Mouse (Mus musculus) kidney, postnatal 0 days (tissue): ENCODE measurements around the gene Dop1b. TPM values are rescaled to one million over a fixed set of nuclear protein-coding genes. Genes with fewer than 3 reads are reported as not detected.

Experiments used
- ATAC-seq: fragments of 200-750 bp; cut with Nextera tagmentation; replicated peaks from 2 replicates; pipeline ENCODE4 v1.8.0; 2017; ENCODE audit warnings: low read depth, moderate number of reproducible peaks, moderate TSS enrichment, moderate library complexity; ENCODE audit not compliant: low FRiP score
- DNase-seq: peaks from one replicate; pipeline ENCODE4 v3.0.0-alpha.2; 2016; ENCODE audit warnings: low spot score
- H3K27ac ChIP-seq: fragments of 300-500 bp; sonication (generic); 2 replicates; pipeline ENCODE4 v1.5.1; 2014; ENCODE audit warnings: mild to moderate bottlenecking
- H3K27me3 ChIP-seq: fragments of 300-500 bp; sonication (generic); 2 replicates; pipeline ENCODE4 v1.6.1; 2014; ENCODE audit warnings: low read length, mixed read lengths; ENCODE audit not compliant: insufficient read depth
- H3K36me3 ChIP-seq: fragments of 300-500 bp; sonication (generic); 2 replicates; pipeline ENCODE4 v1.6.1; 2014; ENCODE audit warnings: low read length, mixed read lengths; ENCODE audit not compliant: insufficient read depth
- H3K4me1 ChIP-seq: fragments of 300-500 bp; sonication (generic); replicated peaks from 2 replicates; pipeline ENCODE4 v1.6.1; 2014; ENCODE audit warnings: antibody characterized with exemption, low read length, mixed read lengths; ENCODE audit not compliant: insufficient read depth
- H3K4me2 ChIP-seq: fragments of 300-500 bp; sonication (generic); 2 replicates; pipeline ENCODE4 v1.6.1; 2014; ENCODE audit warnings: mild to moderate bottlenecking, low read length, moderate library complexity, mixed read lengths
- H3K4me3 ChIP-seq: fragments of 300-500 bp; sonication (generic); replicated peaks from 2 replicates; pipeline ENCODE4 v1.5.1; 2014; ENCODE audit warnings: low read depth, low read length
- H3K9ac ChIP-seq: fragments of 300-500 bp; sonication (generic); 2 replicates; pipeline ENCODE4 v1.6.1; 2014; ENCODE audit warnings: low read depth, low read length
- H3K9me3 ChIP-seq: fragments of 300-500 bp; sonication (generic); replicated peaks from 2 replicates; pipeline ENCODE4 v1.6.1; 2016; ENCODE audit warnings: low read length, inconsistent platforms, mixed read lengths
- CTCF ChIP-seq: IDR thresholded peaks from 2 replicates; pipeline ENCODE4 v1.5.1; 2016; ENCODE audit warnings: antibody characterized with exemption, low read depth, mild to moderate bottlenecking, moderate library complexity
- WGBS: fragments of 180-500 bp; shearing (Covaris S2); extraction: QIAGEN DNeasy Blood & Tissue Kit; methylation state at CpG from one replicate; pipeline ENCODE4 v1.1.7; 2014; 5-methylcytosine and 5-hydroxymethylcytosine counted together
- polyA plus RNA-seq: library from polyadenylated mRNA; unstranded; fragments of >200 nt; fragmentation: Nextera tagmentation; extraction: Ambion mirVana; gene quantifications from 2 replicates; pipeline ENCODE4 v1.2.1, GENCODE M21; 2015

The Dop1b gene
- polyA plus RNA-seq, 1 experiment from 2014 or later, result 22.5 TPM

GRCm38 (mm10) chr16:93799936-93800335, 88.2 kb downstream of the Dop1b start:
- Histone ChIP-seq H3K4me1 (no peaks in the 10 kb centered on the region), H3K27ac (no peak overlapping the region), H3K27me3 (no peaks in the 10 kb centered on the region), H3K9me3 (no peaks in the 10 kb centered on the region), H3K36me3 (peaks cover 4% of the 10 kb centered on the region; the same call in 1 of the 2 replicates), H3K4me2 (no peak overlapping the region), H3K9ac (no peak overlapping the region), H3K4me3 (no peak overlapping the region)
- WGBS, result 95% methylated on average over 16 of the region's 16 CpGs
- DNase-seq (no peak), ATAC-seq (no peak)
- TF ChIP-seq CTCF, result no peak

DNA sequence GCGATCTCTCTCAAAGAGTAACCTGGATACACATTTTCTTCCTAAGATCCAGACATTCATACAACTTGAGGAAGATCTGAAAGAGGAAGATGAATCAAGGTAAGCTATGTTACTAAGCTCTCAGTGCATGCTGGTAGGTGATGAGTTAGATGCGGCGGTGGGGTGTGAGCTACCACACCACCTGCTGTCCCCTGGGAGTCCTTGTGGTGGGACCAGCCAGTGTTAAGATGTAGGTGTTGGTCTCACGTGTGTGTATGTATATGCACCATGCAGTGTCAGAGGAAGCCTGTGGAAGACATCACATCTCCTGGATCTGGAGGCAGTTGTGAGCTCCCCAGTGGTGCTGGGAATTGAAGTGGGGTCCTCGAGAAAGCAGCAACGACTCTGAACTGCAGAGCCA, 95.5 kb downstream of the Dop1b start:
- Histone ChIP-seq H3K4me1 (peaks cover 16% of the 10 kb centered on the region; the same call in 1 of the 2 replicates), H3K36me3 (0 out of 2 replicates have a peak, but pooled peaks cover 8% of the 10 kb centered on the region), H3K27ac (no peak overlapping the region), H3K4me2 (no peak overlapping the region), H3K27me3 (no peaks in the 10 kb centered on the region), H3K9ac (no peak overlapping the region), H3K4me3 (no peak overlapping the region), H3K9me3 (no peaks in the 10 kb centered on the region)
- DNase-seq (no peak), ATAC-seq (no peak)
- TF ChIP-seq CTCF, result no peak
- 90% methylated on average over 6 of the region's 6 CpGs for WGBS

DNA sequence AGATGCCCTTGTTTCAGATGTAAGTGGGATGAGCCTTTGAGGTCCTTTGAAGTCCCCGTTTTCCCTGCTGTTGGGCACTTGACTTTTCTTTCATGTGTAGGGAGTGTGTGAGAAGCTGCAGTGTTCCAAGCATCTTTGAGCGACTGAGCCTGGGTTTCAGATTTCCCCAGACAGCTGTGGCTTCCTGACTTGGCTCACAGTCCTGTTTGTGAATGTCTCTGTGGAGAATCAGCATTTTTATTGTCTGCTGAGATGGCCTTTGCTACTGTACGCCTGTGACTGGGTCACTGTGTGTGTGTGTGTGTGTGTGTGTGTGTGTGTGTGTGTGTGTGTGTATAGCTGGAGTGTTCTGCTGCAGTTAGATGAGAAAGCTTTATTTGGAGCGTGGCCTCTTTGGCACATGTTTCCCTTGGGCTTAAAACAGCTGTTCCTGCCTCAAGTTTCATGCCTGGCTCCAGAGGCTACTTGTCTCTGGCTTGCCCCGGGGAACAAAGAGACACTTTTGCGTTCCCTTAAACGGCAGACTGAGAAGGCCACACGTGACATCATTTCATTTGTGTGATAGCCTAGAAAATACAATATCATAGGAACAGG, 96.4 kb downstream of the Dop1b start:
- ATAC-seq (no peak; the same call in 1 of the 2 replicates), DNase-seq (peak; percentile 92)
- H3K36me3 ChIP-seq, result 0 out of 2 replicates have a peak, but pooled peaks cover 12% of the 10 kb centered on the region
- H3K27me3 ChIP-seq, result no peaks in the 10 kb centered on the region
- no peak overlapping the region for H3K9ac ChIP-seq
- TF ChIP-seq CTCF, result no peak
- H3K9me3 ChIP-seq, result no peaks in the 10 kb centered on the region
- 10% methylated on average over 8 of the region's 8 CpGs for WGBS
- peaks cover 16% of the 10 kb centered on the region; the same call in 1 of the 2 replicates for H3K4me1 ChIP-seq
- no peak overlapping the region for H3K4me2 ChIP-seq
- no peak overlapping the region for H3K4me3 ChIP-seq
- H3K27ac ChIP-seq, result peak overlapping the region; percentile 14; the same call in 1 of the 2 replicates

GRCm38 (mm10) chr16:93815856-93816736, 104.4 kb downstream of the Dop1b start:
- no peaks in the 10 kb centered on the region for H3K9me3 ChIP-seq
- H3K4me2 ChIP-seq, result no peak overlapping the region
- H3K4me3 ChIP-seq, result no peak overlapping the region
- H3K36me3 ChIP-seq, result 0 out of 2 replicates have a peak, but pooled peaks cover 5% of the 10 kb centered on the region
- no peak for TF ChIP-seq CTCF
- no peak overlapping the region for H3K9ac ChIP-seq
- H3K27ac ChIP-seq, result peak overlapping the region; percentile 72
- ATAC-seq, result peak; percentile 48
- 42% methylated on average over 20 of the region's 20 CpGs for WGBS
- no peaks in the 10 kb centered on the region for H3K27me3 ChIP-seq
- peak; percentile 74 for DNase-seq
- H3K4me1 ChIP-seq, result peaks cover 6% of the 10 kb centered on the region; the same call in 1 of the 2 replicates

DNA sequence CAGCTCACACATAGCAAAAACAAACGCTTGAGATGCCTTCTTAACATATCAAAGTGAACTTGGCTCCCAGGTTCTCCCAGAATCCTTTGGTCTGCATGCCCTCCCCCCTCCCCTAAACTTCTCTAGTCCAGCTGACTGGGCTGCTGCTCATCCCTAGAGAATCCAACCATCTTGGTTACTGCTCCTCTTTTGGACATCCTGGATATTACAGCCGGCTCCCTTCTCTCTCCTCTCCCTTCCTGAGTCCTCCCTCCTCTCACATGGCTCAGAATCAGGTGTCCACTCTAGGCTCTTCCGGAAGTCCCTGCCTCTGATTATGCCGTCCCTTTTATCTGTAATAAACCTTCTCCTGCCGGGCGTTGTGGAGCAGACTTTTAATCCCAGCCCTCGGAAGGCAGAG, 105.2 kb downstream of the Dop1b start:
- H3K36me3 ChIP-seq, result 0 out of 2 replicates have a peak, but pooled peaks cover 5% of the 10 kb centered on the region
- no peak overlapping the region for H3K9ac ChIP-seq
- no peak overlapping the region for H3K4me3 ChIP-seq
- H3K4me2 ChIP-seq, result no peak overlapping the region
- H3K4me1 ChIP-seq, result peaks cover 6% of the 10 kb centered on the region; the same call in 1 of the 2 replicates
- no peaks in the 10 kb centered on the region for H3K9me3 ChIP-seq
- no peaks in the 10 kb centered on the region for H3K27me3 ChIP-seq
- peak; percentile 40 for DNase-seq
- no peak for TF ChIP-seq CTCF
- 51% methylated on average over 7 of the region's 7 CpGs for WGBS
- H3K27ac ChIP-seq, result peak overlapping the region; percentile 72
- no peak for ATAC-seq

GRCm38 (mm10) chr16:93817371-93817770, 105.7 kb downstream of the Dop1b start:
- H3K9ac ChIP-seq, result no peak overlapping the region
- 0 out of 2 replicates have a peak, but pooled peaks cover 2% of the 10 kb centered on the region for H3K36me3 ChIP-seq
- H3K9me3 ChIP-seq, result no peaks in the 10 kb centered on the region
- H3K27me3 ChIP-seq, result no peaks in the 10 kb centered on the region
- peaks cover 6% of the 10 kb centered on the region; the same call in 1 of the 2 replicates for H3K4me1 ChIP-seq
- no peak overlapping the region for H3K27ac ChIP-seq
- ATAC-seq (no peak), DNase-seq (no peak)
- WGBS, result 54% methylated on average over 4 of the region's 5 CpGs
- no peak overlapping the region for H3K4me3 ChIP-seq
- no peak for TF ChIP-seq CTCF
- H3K4me2 ChIP-seq, result no peak overlapping the region
